Mouse (Mus musculus) cerebellum, adult 2 months (tissue): ENCODE data around the gene Rhoh.

Experiments used
- CTCF ChIP-seq: fragments of 200-500 bp; IDR thresholded peaks from 2 replicates; pipeline ENCODE4 v1.5.1; 2011; ENCODE audit warnings: low read depth, mild to moderate bottlenecking, control low read depth, low read length, moderate library complexity, borderline replicate concordance; ENCODE audit not compliant: insufficient read depth
- POLR2A ChIP-seq: fragments of 200-500 bp; IDR thresholded peaks from 2 replicates; pipeline ENCODE4 v1.6.1; 2011; ENCODE audit warnings: low read length, control low read depth, borderline replicate concordance; ENCODE audit not compliant: insufficient read depth

DNA sequence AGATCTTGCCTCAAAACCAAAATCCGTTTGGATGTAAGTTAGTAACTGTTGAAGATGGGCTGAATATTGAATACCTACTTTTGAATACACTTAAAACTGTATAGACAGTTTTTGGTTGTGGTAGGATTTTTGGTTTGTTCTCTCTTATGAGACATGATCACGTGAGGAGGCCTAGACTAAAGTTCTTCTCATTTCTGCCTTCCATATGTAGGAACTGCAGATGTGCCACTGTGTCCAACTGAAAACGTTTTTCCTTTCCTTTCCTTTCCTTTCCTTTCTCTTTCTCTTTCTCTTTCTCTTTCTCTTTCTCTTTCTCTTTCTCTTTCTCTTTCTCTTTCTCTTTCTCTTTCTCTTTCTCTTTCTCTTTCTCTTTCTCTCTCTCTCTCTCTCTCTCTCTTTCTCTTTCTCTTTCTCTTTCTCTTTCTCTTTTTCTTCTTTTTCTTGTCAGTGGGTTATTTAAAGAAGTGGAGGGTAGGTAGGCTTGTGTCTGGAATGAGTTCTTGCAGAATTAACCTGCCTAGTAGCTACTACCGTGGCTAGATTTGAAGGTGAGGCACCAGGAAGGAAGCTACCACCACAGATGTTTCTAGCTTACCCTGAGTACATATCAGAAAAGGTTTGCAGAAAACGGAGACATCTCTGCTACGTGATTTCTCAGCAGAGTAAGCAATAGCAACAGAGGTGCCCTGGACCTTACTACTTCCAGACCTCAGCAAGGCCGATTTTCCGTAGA lies 27.1 kb upstream of the Rhoh start:
- no peak for TF ChIP-seq POLR2A
- no peak for TF ChIP-seq CTCF
